In genomic region chr17:47521551-47522258, GRCm38 (mm10) we compare ENCODE assay signal across 7 mouse cellular contexts. TPM values are rescaled to one million over a fixed set of nuclear protein-coding genes. Genes with fewer than 3 reads are reported as not detected.
DNase-seq lines count a peak whose midpoint lies in the region; ATAC-seq and TF ChIP-seq lines count a peak whose summit lies in the region.

No protein-coding gene starts in this region.

- 2% methylated on average over 17 of the region's 17 CpGs for WGBS in forebrain, embryonic 13.5 days
- WGBS in hindbrain, embryonic 12.5 days = 3% methylated on average over 17 of the region's 17 CpGs
- WGBS in limb, embryonic 14.5 days = 2% methylated on average over 17 of the region's 17 CpGs
- 3% methylated on average over 15 of the region's 17 CpGs for WGBS in midbrain, embryonic 16.5 days
- 2% methylated on average over 17 of the region's 17 CpGs for WGBS in stomach, embryonic 15.5 days

- peak overlapping the region; percentile 53 for H3K4me2 ChIP-seq in forebrain, embryonic 13.5 days
- peak overlapping the region; percentile 47 for H3K4me2 ChIP-seq in hindbrain, embryonic 12.5 days (replicated peaks)
- peak overlapping the region; percentile 39 for H3K4me2 ChIP-seq in limb, embryonic 14.5 days (replicated peaks; ENCODE audit: low read depth, low read length, severe bottlenecking)
- peak overlapping the region; percentile 43 for H3K4me2 ChIP-seq in midbrain, embryonic 16.5 days (ENCODE audit: low read length)
- H3K4me2 ChIP-seq in stomach, embryonic 15.5 days = peak overlapping the region; percentile 47

- H3K9ac ChIP-seq in forebrain, embryonic 13.5 days = peak overlapping the region; percentile 60
- H3K9ac ChIP-seq in hindbrain, embryonic 12.5 days = peak overlapping the region; percentile 47; the same call in 1 of the 2 replicates
- H3K9ac ChIP-seq in limb, embryonic 14.5 days (ENCODE audit: low read depth, low read length, severe bottlenecking) = peak overlapping the region; percentile 47
- H3K9ac ChIP-seq in midbrain, embryonic 16.5 days (ENCODE audit: low read depth, low read length) = peak overlapping the region; percentile 58
- no peak overlapping the region for H3K9ac ChIP-seq in stomach, embryonic 15.5 days

- peaks cover 29% of the 10 kb centered on the region for H3K4me1 ChIP-seq in forebrain, embryonic 13.5 days
- H3K4me1 ChIP-seq in hindbrain, embryonic 12.5 days = peaks cover 32% of the 10 kb centered on the region
- peaks cover 37% of the 10 kb centered on the region for H3K4me1 ChIP-seq in limb, embryonic 14.5 days (ENCODE audit: control insufficient read depth, insufficient read depth, low read length)
- peaks cover 13% of the 10 kb centered on the region for H3K4me1 ChIP-seq in midbrain, embryonic 16.5 days (ENCODE audit: control insufficient read depth, insufficient read depth, low read length)
- H3K4me1 ChIP-seq in stomach, embryonic 15.5 days = peaks cover 53% of the 10 kb centered on the region

- DNase-seq in ES-CJ7 (ENCODE audit: low read depth, low spot score) = peak; percentile 96
- DNase-seq in limb, embryonic 14.5 days (ENCODE audit: low spot score) = peak; percentile 94

- H3K36me3 ChIP-seq in forebrain, embryonic 13.5 days (ENCODE audit: poor library complexity, severe bottlenecking) = no peaks in the 10 kb centered on the region
- H3K36me3 ChIP-seq in hindbrain, embryonic 12.5 days = no peaks in the 10 kb centered on the region
- no peaks in the 10 kb centered on the region for H3K36me3 ChIP-seq in limb, embryonic 14.5 days (ENCODE audit: control insufficient read depth, insufficient read depth, low read length)
- no peaks in the 10 kb centered on the region for H3K36me3 ChIP-seq in midbrain, embryonic 16.5 days (ENCODE audit: control insufficient read depth, insufficient read depth, low read length)
- H3K36me3 ChIP-seq in stomach, embryonic 15.5 days = no peaks in the 10 kb centered on the region

- H3K27ac ChIP-seq in forebrain, embryonic 13.5 days = peak overlapping the region; percentile 95
- H3K27ac ChIP-seq in hindbrain, embryonic 12.5 days = peak overlapping the region; percentile 92
- H3K27ac ChIP-seq in limb, embryonic 14.5 days (replicated peaks; ENCODE audit: low read depth, low read length) = peak overlapping the region; percentile 79
- H3K27ac ChIP-seq in midbrain, embryonic 16.5 days (ENCODE audit: low read length) = peak overlapping the region; percentile 74
- peak overlapping the region; percentile 98 for H3K27ac ChIP-seq in stomach, embryonic 15.5 days

- peak overlapping the region; percentile 21 for H3K4me3 ChIP-seq in forebrain, embryonic 13.5 days
- peak overlapping the region; percentile 5; the same call in 1 of the 2 replicates for H3K4me3 ChIP-seq in hindbrain, embryonic 12.5 days
- 0 out of 2 replicates have a peak overlapping the region, but pooled peaks have one; percentile 8 for H3K4me3 ChIP-seq in limb, embryonic 14.5 days (replicated peaks; ENCODE audit: low read length)
- peak overlapping the region; percentile 11 for H3K4me3 ChIP-seq in midbrain, embryonic 16.5 days (ENCODE audit: low read depth, low read length)
- H3K4me3 ChIP-seq in stomach, embryonic 15.5 days (replicated peaks) = peak overlapping the region; percentile 11; the same call in 1 of the 2 replicates

- H3K27me3 ChIP-seq in forebrain, embryonic 13.5 days = no peaks in the 10 kb centered on the region
- H3K27me3 ChIP-seq in hindbrain, embryonic 12.5 days = no peaks in the 10 kb centered on the region
- H3K27me3 ChIP-seq in limb, embryonic 14.5 days (ENCODE audit: control insufficient read depth, insufficient read depth, low read length) = no peaks in the 10 kb centered on the region
- no peaks in the 10 kb centered on the region for H3K27me3 ChIP-seq in midbrain, embryonic 16.5 days (ENCODE audit: control insufficient read depth, insufficient read depth, low read depth, low read length)
- H3K27me3 ChIP-seq in stomach, embryonic 15.5 days (replicated peaks) = no peaks in the 10 kb centered on the region

- no peaks in the 10 kb centered on the region for H3K9me3 ChIP-seq in forebrain, embryonic 13.5 days (replicated peaks)
- H3K9me3 ChIP-seq in hindbrain, embryonic 12.5 days (replicated peaks) = no peaks in the 10 kb centered on the region
- H3K9me3 ChIP-seq in limb, embryonic 14.5 days (ENCODE audit: control insufficient read depth, low read length) = no peaks in the 10 kb centered on the region
- no peaks in the 10 kb centered on the region for H3K9me3 ChIP-seq in midbrain, embryonic 16.5 days (replicated peaks; ENCODE audit: control insufficient read depth, low read length, poor library complexity, severe bottlenecking)
- H3K9me3 ChIP-seq in stomach, embryonic 15.5 days = no peaks in the 10 kb centered on the region

- ATAC-seq in activated CD4-positive, CD25-positive, alpha-beta regulatory T cell, adult 4 months = peak; percentile 92
- peak; percentile 94 for ATAC-seq in forebrain, embryonic 13.5 days
- ATAC-seq in hindbrain, embryonic 12.5 days (ENCODE audit: low FRiP score) = peak; percentile 88
- ATAC-seq in limb, embryonic 14.5 days (ENCODE audit: low FRiP score, low read depth) = peak; percentile 86
- ATAC-seq in midbrain, embryonic 16.5 days = peak; percentile 82
- ATAC-seq in stomach, embryonic 15.5 days (ENCODE audit: insufficient read depth, low FRiP score, low read depth) = peak; percentile 85

- no peak for TF ChIP-seq POLR2A in limb, embryonic 14.5 days (IDR thresholded peaks at IDR 0.05; ENCODE audit: borderline replicate concordance, extremely low read depth, insufficient read depth, insufficient read length)

RNA-seq across cellular contexts. Expression of gene Ccnd3, which starts 16.9 kb away (rescaled TPM):
- 100 to 1,000 TPM; 133 to 141 TPM for polyA plus RNA-seq in activated CD4-positive, CD25-positive, alpha-beta regulatory T cell, adult 4 months (2017; shearing (Covaris generic))
- polyA plus RNA-seq in forebrain, embryonic 13.5 days (2015; fragmentation: Nextera tagmentation; extraction: Ambion mirVana) = 67.6 and 75.8 TPM in 2 replicates
- 177 and 179 TPM in 2 replicates for polyA plus RNA-seq in hindbrain, embryonic 12.5 days (2016; fragmentation: Nextera tagmentation; extraction: Ambion mirVana)
- polyA plus RNA-seq in limb, embryonic 14.5 days (2012; rRNA removed) = 349 and 415 TPM in 2 replicates
- polyA plus RNA-seq in limb, embryonic 14.5 days (2014; fragmentation: Nextera tagmentation; extraction: Ambion mirVana) = 513 and 520 TPM in 2 replicates
- polyA plus RNA-seq in midbrain, embryonic 16.5 days (2015; fragmentation: Nextera tagmentation; extraction: Ambion mirVana) = 58.4 and 61.4 TPM in 2 replicates
- polyA plus RNA-seq in stomach, embryonic 15.5 days (2015; fragmentation: Nextera tagmentation; extraction: Ambion mirVana) = 391 and 408 TPM in 2 replicates

RNA-seq across cellular contexts. Expression of gene Taf8, which starts 19.6 kb away (rescaled TPM):
- polyA plus RNA-seq in activated CD4-positive, CD25-positive, alpha-beta regulatory T cell, adult 4 months (2017; shearing (Covaris generic)) = 10 to 100 TPM; 51.5 to 61.3 TPM
- polyA plus RNA-seq in forebrain, embryonic 13.5 days (2015; fragmentation: Nextera tagmentation; extraction: Ambion mirVana) = 26.5 and 31.0 TPM in 2 replicates
- 27.5 and 29.5 TPM in 2 replicates for polyA plus RNA-seq in hindbrain, embryonic 12.5 days (2016; fragmentation: Nextera tagmentation; extraction: Ambion mirVana)
- polyA plus RNA-seq in limb, embryonic 14.5 days (2012; rRNA removed) = 46.4 and 52.2 TPM in 2 replicates
- polyA plus RNA-seq in limb, embryonic 14.5 days (2014; fragmentation: Nextera tagmentation; extraction: Ambion mirVana) = 26.3 and 29.2 TPM in 2 replicates
- polyA plus RNA-seq in midbrain, embryonic 16.5 days (2015; fragmentation: Nextera tagmentation; extraction: Ambion mirVana) = 19.8 and 20.8 TPM in 2 replicates
- 23.3 and 25.2 TPM in 2 replicates for polyA plus RNA-seq in stomach, embryonic 15.5 days (2015; fragmentation: Nextera tagmentation; extraction: Ambion mirVana)

Comparison
In these comparisons a context has a peak if more than half of its experiments do, and no peak if none do; other contexts are left out.
1. Peak in every context shown above with its lines: DNase-seq, ATAC-seq, H3K4me3 ChIP-seq and H3K27ac ChIP-seq.